Mouse (Mus musculus) embryonic fibroblast, embryonic 13.5 days (primary cell): ENCODE measurements around the gene Tmem63c.

Experiments used
- CTCF ChIP-seq: IDR thresholded peaks from 2 replicates; pipeline ENCODE4 v1.5.1; 2011; ENCODE audit warnings: mild to moderate bottlenecking, control low read depth, low read length, moderate library complexity, borderline replicate concordance; ENCODE audit not compliant: insufficient read depth
- POLR2A ChIP-seq: IDR thresholded peaks from 2 replicates; pipeline ENCODE4 v1.6.1; 2011; ENCODE audit warnings: low read depth, mild to moderate bottlenecking, control low read depth, low read length, moderate library complexity

DNA sequence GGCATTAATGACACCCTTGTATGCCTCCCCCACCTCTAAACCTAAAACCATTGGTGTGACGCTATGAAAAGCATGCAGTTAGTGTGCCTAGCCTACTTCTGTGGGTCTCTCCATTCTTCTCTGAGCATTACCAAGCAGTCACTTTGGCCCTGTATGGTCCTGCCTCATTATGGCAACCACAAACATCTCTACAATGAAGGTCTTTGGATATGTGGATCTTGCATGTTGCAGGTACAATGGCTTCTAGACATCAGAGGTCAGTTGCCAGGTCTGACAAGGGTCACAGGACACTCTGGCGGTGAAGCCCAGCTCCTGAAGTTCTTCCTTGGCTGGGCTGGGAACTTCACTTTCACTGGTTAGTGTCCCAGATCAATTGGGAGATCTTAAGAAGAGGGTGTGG, 866 bp downstream of the Tmem63c start:
- TF ChIP-seq CTCF, result no peak
- TF ChIP-seq POLR2A, result no peak
